Mouse (Mus musculus): ENCODE results near the gene Olfml3. TPM values are rescaled to one million over a fixed set of nuclear protein-coding genes. Genes with fewer than 3 reads are reported as not detected.

The Olfml3 gene
- polyA plus RNA-seq, 1 experiment: 6.3 TPM

Other genes with a start within 250 kb of the Olfml3 start
- 0.21 and 0.44 TPM in 2 replicates for gene Syt6, start 162.8 kb downstream of the Olfml3 start, polyA plus RNA-seq (2012; rRNA removed)
- 0.04 TPM in 1 of 2 replicates, not detected in the other for gene Atg4a-ps, start 91.9 kb downstream of the Olfml3 start, polyA plus RNA-seq (2012; rRNA removed)
- not detected in 2 replicates for gene Gm10964, start 1.4 kb upstream of the Olfml3 start, polyA plus RNA-seq (2012; rRNA removed)
- gene Hipk1, start 53.6 kb upstream of the Olfml3 start, polyA plus RNA-seq (2012; rRNA removed): 28.8 and 52.0 TPM in 2 replicates
- 7.1 and 12.0 TPM in 2 replicates for gene Dclre1b, start 71.4 kb upstream of the Olfml3 start, polyA plus RNA-seq (2012; rRNA removed)
- gene Ap4b1, start 71.5 kb upstream of the Olfml3 start, polyA plus RNA-seq (2012; rRNA removed): 14.3 and 15.0 TPM in 2 replicates
- gene Gm43064, start 71.6 kb upstream of the Olfml3 start, polyA plus RNA-seq (2012; rRNA removed): 0.14 TPM in 1 of 2 replicates, not detected in the other
- 109 and 159 TPM in 2 replicates for gene Bcl2l15, start 94.6 kb upstream of the Olfml3 start, polyA plus RNA-seq (2012; rRNA removed)
- 9.6 and 15.2 TPM in 2 replicates for gene Ptpn22, start 121.8 kb upstream of the Olfml3 start, polyA plus RNA-seq (2012; rRNA removed)
- 1.1 and 2.6 TPM in 2 replicates for gene Rsbn1, start 176.1 kb upstream of the Olfml3 start, polyA plus RNA-seq (2012; rRNA removed)
- gene Phtf1, start 230.1 kb upstream of the Olfml3 start, polyA plus RNA-seq (2012; rRNA removed): 2.6 and 2.7 TPM in 2 replicates